Comparison of ENCODE assay signal across 13 mouse cellular contexts in the genomic region with DNA sequence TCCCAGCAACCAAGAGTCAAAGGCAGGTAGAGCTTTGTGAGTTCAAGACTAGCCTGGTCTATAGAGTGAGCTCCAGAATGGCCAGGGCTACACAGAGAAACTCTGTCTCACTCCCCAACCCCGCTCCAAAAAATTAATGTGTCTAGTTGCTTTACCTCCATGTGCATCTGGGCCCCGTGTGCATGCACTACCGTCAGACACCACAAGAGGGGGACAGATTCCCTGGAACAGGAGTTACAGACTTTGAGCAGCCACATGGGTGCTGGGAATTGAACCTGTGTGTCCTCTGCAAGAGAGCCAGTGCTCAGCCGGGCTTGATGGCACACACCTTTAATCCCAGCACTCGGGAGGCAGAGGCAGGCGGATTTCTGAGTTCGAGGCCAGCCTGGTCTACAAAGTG. TPM values are rescaled to one million over a fixed set of nuclear protein-coding genes. Genes with fewer than 3 reads are reported as not detected.
DNase-seq lines count a peak whose midpoint lies in the region; ATAC-seq and TF ChIP-seq lines count a peak whose summit lies in the region.
"Had no signal": no experiment of that assay in that cellular context is flagged by ENCODE, and none has a peak within 500 bp of the region (broad histone marks: within the 10 kb centered on the region; RNA-seq: fewer than 3 reads in every experiment).

No protein-coding gene starts in this region.

- no peak overlapping the region for H3K9ac ChIP-seq in intestine, postnatal 0 days (ENCODE audit: low read depth, low read length)
- no peak overlapping the region for H3K9ac ChIP-seq in intestine, embryonic 16.5 days (ENCODE audit: low read depth, low read length)
- H3K9ac ChIP-seq in forebrain, embryonic 14.5 days (ENCODE audit: low read length): no peak overlapping the region

- DNase-seq in B cell, adult 2 months: peak; percentile 48 to 51
- DNase-seq in adipocyte (ENCODE audit: low spot score): peak; percentile 22
- DNase-seq in layer of hippocampus, postnatal 14 days (ENCODE audit: low spot score in 2 of 2): no peak
- DNase-seq in forebrain, embryonic 14.5 days (ENCODE audit: low spot score): no peak
- DNase-seq in cerebellum, adult 9-10 months: no peak
- DNase-seq: heart, adult 11 months had no signal

- H3K9me3 ChIP-seq in intestine, postnatal 0 days (ENCODE audit: control insufficient read depth): no peaks in the 10 kb centered on the region
- H3K9me3 ChIP-seq in intestine, embryonic 16.5 days (ENCODE audit: control insufficient read depth, low read length): peaks cover 14% of the 10 kb centered on the region; the same call in 1 of the 2 replicates
- no peaks in the 10 kb centered on the region for H3K9me3 ChIP-seq in forebrain, embryonic 14.5 days (replicated peaks; ENCODE audit: control insufficient read depth, low read length)

- no peaks in the 10 kb centered on the region for H3K4me1 ChIP-seq in intestine, postnatal 0 days (replicated peaks; ENCODE audit: control insufficient read depth, insufficient read depth, low read length)
- H3K4me1 ChIP-seq in intestine, embryonic 16.5 days (ENCODE audit: control insufficient read depth, insufficient read depth, low read length): no peaks in the 10 kb centered on the region
- H3K4me1 ChIP-seq in forebrain, embryonic 14.5 days (ENCODE audit: control insufficient read depth, insufficient read depth, low read length): no peaks in the 10 kb centered on the region

- H3K36me3 ChIP-seq in intestine, postnatal 0 days (ENCODE audit: control insufficient read depth, insufficient read depth): no peaks in the 10 kb centered on the region
- no peaks in the 10 kb centered on the region for H3K36me3 ChIP-seq in intestine, embryonic 16.5 days (ENCODE audit: control insufficient read depth, insufficient read depth, low read length)
- H3K36me3 ChIP-seq in forebrain, embryonic 14.5 days (ENCODE audit: control insufficient read depth, insufficient read depth, low read length): no peaks in the 10 kb centered on the region

- TF ChIP-seq CTCF in intestine, postnatal 0 days (IDR thresholded peaks at IDR 0.05; ENCODE audit: low read depth): peak; percentile 63

- H3K27me3 ChIP-seq in intestine, postnatal 0 days (replicated peaks; ENCODE audit: control insufficient read depth, insufficient read depth, low read length): no peaks in the 10 kb centered on the region
- H3K27me3 ChIP-seq in intestine, embryonic 16.5 days (replicated peaks; ENCODE audit: control insufficient read depth, insufficient read depth, low read length): no peaks in the 10 kb centered on the region
- H3K27me3 ChIP-seq in forebrain, embryonic 14.5 days (replicated peaks; ENCODE audit: control insufficient read depth, insufficient read depth, low read length): no peaks in the 10 kb centered on the region

- H3K27ac ChIP-seq in intestine, postnatal 0 days (ENCODE audit: low read depth, low read length): no peak overlapping the region
- no peak overlapping the region for H3K27ac ChIP-seq in intestine, embryonic 16.5 days (ENCODE audit: low read length)
- H3K27ac ChIP-seq in forebrain, embryonic 14.5 days (ENCODE audit: low read depth, low read length): no peak overlapping the region

- no peak overlapping the region for H3K4me2 ChIP-seq in intestine, postnatal 0 days (replicated peaks; ENCODE audit: low read depth)
- no peak overlapping the region for H3K4me2 ChIP-seq in intestine, embryonic 16.5 days (ENCODE audit: low read depth, low read length)
- no peak overlapping the region for H3K4me2 ChIP-seq in forebrain, embryonic 14.5 days (ENCODE audit: low read length)

- H3K4me3 ChIP-seq in intestine, postnatal 0 days (ENCODE audit: low read depth, low read length): no peak overlapping the region
- no peak overlapping the region for H3K4me3 ChIP-seq in intestine, embryonic 16.5 days (ENCODE audit: low read length)
- no peak overlapping the region for H3K4me3 ChIP-seq in forebrain, embryonic 14.5 days (ENCODE audit: low read depth, low read length)

- no peak for ATAC-seq in intestine, postnatal 0 days
- no peak for ATAC-seq in intestine, embryonic 16.5 days
- ATAC-seq in megakaryocyte, adult 5-6 weeks (ENCODE audit: poor library complexity, severe bottlenecking): peak; percentile 63
- ATAC-seq in forebrain, embryonic 14.5 days: no peak

- whole genome bisulfite sequencing in intestine, postnatal 0 days: 92% methylated on average over 7 of the region's 7 CpGs
- 91% methylated on average over 7 of the region's 7 CpGs for WGBS in intestine, embryonic 16.5 days
- WGBS in forebrain, embryonic 14.5 days: 91% methylated on average over 7 of the region's 7 CpGs

RNA-seq across cellular contexts. Expression of gene Olfr718-ps1, which starts 17.0 kb away (rescaled TPM):
- 0.23 and 0.26 TPM in 2 replicates for polyA plus RNA-seq in intestine, postnatal 0 days (2015; fragmentation: Nextera tagmentation; extraction: Ambion mirVana)
- not detected in 2 replicates for polyA plus RNA-seq in intestine, embryonic 16.5 days (2015; fragmentation: Nextera tagmentation; extraction: Ambion mirVana)
- total RNA-seq in megakaryocyte, adult 5-6 weeks (2015): not detected in 2 replicates
- total RNA-seq in megakaryocyte, adult 5-6 weeks (2017): not detected in 2 replicates
- total RNA-seq in layer of hippocampus, postnatal 14 days (2021): under 1 TPM; 0.10 to 0.12 TPM
- polyA plus RNA-seq in forebrain, embryonic 14.5 days (2014; fragmentation: Nextera tagmentation; extraction: Ambion mirVana): not detected in 2 replicates
- polyA plus RNA-seq: embryonic facial prominence, embryonic 14.5 days; lung, embryonic 16.5 days had no signal

RNA-seq across cellular contexts. Expression of gene Rnf216, which starts 17.5 kb away (rescaled TPM):
- 16.9 and 20.6 TPM in 2 replicates for polyA plus RNA-seq in intestine, postnatal 0 days (2015; fragmentation: Nextera tagmentation; extraction: Ambion mirVana)
- polyA plus RNA-seq in intestine, embryonic 16.5 days (2015; fragmentation: Nextera tagmentation; extraction: Ambion mirVana): 26.5 and 28.4 TPM in 2 replicates
- total RNA-seq in megakaryocyte, adult 5-6 weeks (2015): 37.2 and 44.1 TPM in 2 replicates
- 38.1 and 57.9 TPM in 2 replicates for total RNA-seq in megakaryocyte, adult 5-6 weeks (2017)
- 10 to 100 TPM; 46.4 to 47.4 TPM for total RNA-seq in layer of hippocampus, postnatal 14 days (2021)
- polyA plus RNA-seq in forebrain, embryonic 14.5 days (2014; fragmentation: Nextera tagmentation; extraction: Ambion mirVana): 26.9 and 38.6 TPM in 2 replicates

RNA-seq across cellular contexts. Expression of gene Rbak, which starts 50.2 kb away (rescaled TPM):
- 2.5 and 2.9 TPM in 2 replicates for polyA plus RNA-seq in intestine, postnatal 0 days (2015; fragmentation: Nextera tagmentation; extraction: Ambion mirVana)
- 5.0 and 5.6 TPM in 2 replicates for polyA plus RNA-seq in intestine, embryonic 16.5 days (2015; fragmentation: Nextera tagmentation; extraction: Ambion mirVana)
- total RNA-seq in megakaryocyte, adult 5-6 weeks (2015): 3.8 and 5.1 TPM in 2 replicates
- total RNA-seq in megakaryocyte, adult 5-6 weeks (2017): 6.6 and 8.7 TPM in 2 replicates
- 10 to 100 TPM; 15.2 to 16.6 TPM for total RNA-seq in layer of hippocampus, postnatal 14 days (2021)
- 8.4 and 9.2 TPM in 2 replicates for polyA plus RNA-seq in forebrain, embryonic 14.5 days (2014; fragmentation: Nextera tagmentation; extraction: Ambion mirVana)

RNA-seq across cellular contexts. Expression of gene Spdye4b, which starts 50.5 kb away (rescaled TPM):
- polyA plus RNA-seq in intestine, postnatal 0 days (2015; fragmentation: Nextera tagmentation; extraction: Ambion mirVana): not detected in 2 replicates
- polyA plus RNA-seq in intestine, embryonic 16.5 days (2015; fragmentation: Nextera tagmentation; extraction: Ambion mirVana): not detected in 2 replicates
- total RNA-seq in megakaryocyte, adult 5-6 weeks (2015): not detected in 2 replicates
- not detected in 2 replicates for total RNA-seq in megakaryocyte, adult 5-6 weeks (2017)
- total RNA-seq in layer of hippocampus, postnatal 14 days (2021): not detected
- polyA plus RNA-seq in forebrain, embryonic 14.5 days (2014; fragmentation: Nextera tagmentation; extraction: Ambion mirVana): not detected in 2 replicates
- polyA plus RNA-seq: embryonic facial prominence, embryonic 14.5 days; kidney, embryonic 14.5 days; stomach, embryonic 14.5 days had no signal

Comparison
In these comparisons a context has a peak if more than half of its experiments do, and no peak if none do; other contexts are left out.
1. DNase-seq: peak in B cell, adult 2 months (2 of 2) and adipocyte (single experiment); none in layer of hippocampus, postnatal 14 days (0 of 2), forebrain, embryonic 14.5 days (single experiment) and cerebellum, adult 9-10 months (single experiment).